Mouse (Mus musculus): ENCODE results near the gene Clasp2. TPM values are rescaled to one million over a fixed set of nuclear protein-coding genes. Genes with fewer than 3 reads are reported as not detected.

Clasp2 gene
- total RNA-seq (2023) = 10 to 100 TPM; 35.0 to 36.1 TPM

DNA sequence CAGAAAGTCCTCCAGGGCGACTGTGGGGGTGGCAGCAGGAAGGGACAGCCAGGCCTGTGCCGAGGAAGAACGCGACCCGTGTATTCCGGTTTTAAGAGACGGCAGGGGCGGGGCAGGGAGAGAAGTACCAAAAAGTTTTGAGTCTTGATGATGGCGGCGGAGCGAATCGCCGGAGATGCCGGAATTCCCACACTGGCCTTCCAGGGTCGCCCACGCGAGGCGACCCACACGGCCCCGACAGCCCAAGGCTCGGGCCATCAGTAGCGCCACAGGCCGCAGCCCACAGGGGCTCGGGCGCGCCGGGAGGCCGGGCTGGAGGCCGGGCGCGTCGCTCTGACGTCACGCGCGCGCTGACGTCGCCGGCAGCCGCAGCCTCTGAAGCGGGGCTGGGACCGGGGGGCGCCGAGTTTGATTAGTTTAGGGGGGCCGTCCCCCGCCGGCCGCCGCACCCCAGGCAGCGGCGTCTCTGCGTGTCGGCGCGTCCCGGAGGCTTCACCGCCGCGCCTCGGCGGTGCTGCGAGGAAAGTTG is at the start of gene Clasp2:
Gene Clasp2 (plus strand): TSS at position 366 of the 529 bp plus-strand sequence.

DNA sequence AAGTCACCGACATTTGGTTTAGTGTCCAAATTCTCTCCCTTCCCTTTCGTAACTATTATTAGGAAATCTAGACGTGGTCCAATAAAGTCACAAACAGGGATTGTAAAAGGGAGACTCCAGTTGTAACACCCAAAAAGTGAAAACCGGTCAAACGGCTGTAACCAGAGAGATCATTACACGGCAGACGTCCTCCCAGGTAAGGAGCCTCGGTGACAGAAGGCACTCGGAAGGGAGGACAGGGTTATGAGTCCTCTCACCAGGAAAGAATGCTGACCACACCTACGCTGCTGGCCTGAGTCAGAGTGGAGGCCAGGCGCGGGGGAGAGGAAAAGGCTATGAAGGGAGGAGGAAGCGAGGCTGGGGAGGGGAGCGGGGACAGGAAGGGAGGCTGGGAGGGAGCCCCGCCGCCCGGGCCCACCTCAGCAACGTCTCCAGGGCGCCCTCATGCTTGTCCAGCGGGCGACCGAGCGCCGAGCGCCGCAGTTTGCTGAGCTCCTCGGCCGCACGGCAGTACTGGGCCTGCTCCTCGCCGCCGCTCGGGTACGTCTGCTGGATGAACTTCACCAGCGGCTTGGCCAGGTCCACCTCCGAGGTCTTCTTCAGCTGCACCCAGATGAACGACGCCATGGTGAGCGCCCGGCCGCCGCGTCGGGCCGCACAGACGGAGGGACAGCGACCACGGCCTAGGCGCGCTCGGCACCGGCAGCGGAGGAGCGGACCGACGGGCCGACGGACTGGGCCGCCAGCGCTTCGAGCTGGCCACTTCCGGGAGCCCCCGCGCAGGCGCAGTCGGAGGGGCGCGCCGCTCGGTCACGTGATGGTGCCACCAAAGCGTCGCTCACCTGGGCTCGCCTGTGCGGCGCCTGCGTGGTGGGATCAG is 33.6 kb upstream of the Clasp2 start, which contains the start of gene Pdcd6ip:
Gene Pdcd6ip (minus strand): TSS at position 779 of the 880 bp plus-strand sequence.

DNA sequence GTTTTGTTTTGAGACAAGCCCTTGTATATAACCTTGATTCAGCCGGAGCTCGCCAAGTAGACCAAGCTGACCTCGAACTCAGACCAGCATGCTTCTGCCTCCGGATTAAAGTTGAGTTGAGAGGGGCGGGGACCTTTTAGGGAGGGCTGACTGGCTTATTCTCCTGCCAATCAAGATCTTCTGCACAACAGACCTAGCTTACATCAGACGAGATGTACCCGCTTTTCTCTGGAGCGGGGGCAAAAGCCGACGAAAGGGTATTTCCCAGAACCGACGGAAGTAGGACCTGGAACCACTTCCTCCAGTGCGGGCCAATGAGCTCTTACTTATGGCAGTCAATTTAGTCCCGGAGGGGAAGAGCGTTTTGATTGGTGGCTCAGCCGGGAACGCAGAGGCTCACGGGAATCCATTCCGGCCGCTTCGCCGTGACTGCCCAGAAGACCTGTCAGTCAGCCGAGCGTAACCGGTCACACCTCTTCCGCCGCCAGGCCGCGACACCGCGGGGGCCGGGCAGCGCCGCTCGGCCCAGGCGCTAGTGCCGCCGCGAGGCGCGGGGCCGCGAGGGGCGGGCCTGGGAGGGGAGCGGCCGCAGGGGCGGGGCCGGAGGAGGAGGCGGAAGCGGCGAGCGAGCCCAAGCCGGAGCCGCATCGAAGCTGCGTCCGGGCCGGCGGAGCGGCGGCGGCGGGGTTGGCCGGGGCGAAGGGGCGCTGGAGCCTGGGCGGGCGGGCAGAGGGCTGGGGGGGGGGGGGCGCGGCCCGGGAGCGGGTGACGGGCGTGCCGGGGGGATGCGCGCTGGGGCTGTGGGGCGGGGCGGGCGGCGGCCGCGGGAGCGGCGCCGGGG is 189.5 kb downstream of the Clasp2 start, which contains the start of gene Ubp1:
Gene Ubp1 (plus strand): TSS at position 401 of the 841 bp plus-strand sequence.

Other genes starting within 250 kb of the Clasp2 start
- 100 to 1,000 TPM; 102 to 112 TPM for gene Pdcd6ip, start 33.2 kb upstream of the Clasp2 start, total RNA-seq (2023)
- gene Ubp1, start 189.5 kb downstream of the Clasp2 start, total RNA-seq (2023) = 100 to 1,000 TPM; 102 to 103 TPM